Mouse (Mus musculus): Measurements from ENCODE around the gene Adrm1.

DNA sequence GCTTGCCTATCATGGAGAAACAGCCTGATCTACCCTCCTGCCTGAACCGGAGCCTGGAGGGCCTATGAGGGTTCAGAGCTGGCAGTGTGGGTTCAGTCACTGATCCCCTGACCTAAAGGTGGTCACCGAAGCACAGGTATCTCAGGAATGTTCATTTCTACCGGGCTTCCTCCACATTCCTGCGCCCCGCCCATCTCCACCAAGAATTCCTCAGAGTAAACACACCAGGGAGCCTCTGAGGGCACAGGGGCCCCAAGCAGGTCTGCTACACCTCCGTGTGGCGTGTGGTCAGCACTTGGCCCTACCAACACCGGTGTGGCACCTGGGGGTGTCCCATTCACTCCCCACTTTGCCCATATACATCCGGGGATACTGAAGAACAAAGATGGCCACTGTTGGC is 48.9 kb downstream of the Adrm1 start:
- TF ChIP-seq MEF2A (IDR thresholded peaks at IDR 0.05; ENCODE audit: extremely low read depth, insufficient replicate concordance, low read depth, low read length, poor library complexity, severe bottlenecking) (no peak), JUND (IDR thresholded peaks at IDR 0.05; ENCODE audit: low read depth, low read length) (no peak), CTCF (IDR thresholded peaks at IDR 0.05 in 2 of 3, conservative IDR thresholded peaks at IDR 0.05 in 1 of 3; ENCODE audit: control insufficient read depth in 1 of 3, insufficient read depth in 1 of 3, low read depth in 2 of 3, low read length in 3 of 3, poor library complexity in 1 of 3, severe bottlenecking in 1 of 3) (no peak), POLR2A (IDR thresholded peaks at IDR 0.05; ENCODE audit: control insufficient read depth in 1 of 2, insufficient read depth in 1 of 2, low read depth in 1 of 2, low read length in 2 of 2, poor library complexity in 1 of 2) (no peak), TCF12 (IDR thresholded peaks at IDR 0.05; ENCODE audit: low read depth, low read length) (no peak), ELF1 (IDR thresholded peaks at IDR 0.05; ENCODE audit: low read depth, low read length) (no peak), UBTF (IDR thresholded peaks at IDR 0.05; ENCODE audit: borderline replicate concordance, insufficient read depth, low read depth, low read length) (no peak), CHD2 (IDR thresholded peaks at IDR 0.05; ENCODE audit: low read length) (no peak), ETS1 (IDR thresholded peaks at IDR 0.05; ENCODE audit: low read depth, low read length) (no peak), USF1 (IDR thresholded peaks at IDR 0.05; ENCODE audit: low read depth, low read length) (no peak)

All from MEL (cell line).